Mouse (Mus musculus) liver, postnatal 0 days (tissue): ENCODE data around the gene Gm17617.

Experiments used
- CTCF ChIP-seq: sonication (generic); IDR thresholded peaks from 2 replicates; pipeline ENCODE4 v1.5.1; 2016; ENCODE audit warnings: antibody characterized with exemption, low read depth
- EP300 ChIP-seq: IDR thresholded peaks from 2 replicates; pipeline ENCODE4 v1.6.1; 2016; ENCODE audit warnings: antibody characterized with exemption, low read depth, mild to moderate bottlenecking

- TF ChIP-seq CTCF = no peak
- no peak for TF ChIP-seq EP300
Measured at GRCm38 (mm10) chr13:55124903-55125302, 8.4 kb downstream of the Gm17617 start.
